Mouse (Mus musculus) liver, embryonic 14.5 days (tissue): Measurements from ENCODE around the gene Loxl3. TPM values are rescaled to one million over a fixed set of nuclear protein-coding genes. Genes with fewer than 3 reads are reported as not detected.

Experiments
- ATAC-seq: fragments of 200-750 bp; cut with Nextera tagmentation; 2 replicates; pipeline ENCODE4 v1.8.0; 2017; ENCODE audit warnings: moderate number of reproducible peaks, mild to moderate bottlenecking, moderate library complexity; ENCODE audit not compliant: insufficient read depth
- DNase-seq, 3 experiments: peaks; one replicate each; pipeline ENCODE4 v3.0.0-alpha.2; 2012 to 2013; ENCODE audit warnings: low read depth in 3 of 3, low spot score in 3 of 3
- H3K27ac ChIP-seq: fragments of 300-500 bp; sonication (generic); 2 replicates; pipeline ENCODE4 v1.5.1; 2014; ENCODE audit warnings: moderate library complexity, mild to moderate bottlenecking, control low read depth, inconsistent platforms
- H3K27me3 ChIP-seq: fragments of 300-500 bp; sonication (generic); 2 replicates; pipeline ENCODE4 v1.6.1; 2014; ENCODE audit warnings: mild to moderate bottlenecking, low read length, moderate library complexity; ENCODE audit not compliant: control insufficient read depth, insufficient read depth
- H3K36me3 ChIP-seq: fragments of 300-500 bp; sonication (generic); replicated peaks from 2 replicates; pipeline ENCODE4 v1.6.1; 2014; ENCODE audit warnings: low read depth; ENCODE audit not compliant: control insufficient read depth, insufficient read depth
- H3K4me1 ChIP-seq, 2 experiments: fragments of 200-500 bp in 1 of 2; fragments of 300-500 bp in 1 of 2; sonication (generic) in 1 of 2; replicated peaks; 2 replicates each; pipeline ENCODE4 v1.6.1; 2012 to 2014; ENCODE audit warnings: antibody characterized with exemption in 1 of 2, inconsistent platforms in 1 of 2, low read length in 1 of 2; ENCODE audit not compliant: control insufficient read depth in 2 of 2, insufficient read depth in 2 of 2
- H3K4me2 ChIP-seq: fragments of 300-500 bp; sonication (generic); 2 replicates; pipeline ENCODE4 v1.6.1; 2014; ENCODE audit warnings: low read depth, mild to moderate bottlenecking, control low read depth, moderate library complexity
- H3K4me3 ChIP-seq, 2 experiments: fragments of 200-500 bp in 1 of 2; fragments of 300-500 bp in 1 of 2; sonication (generic) in 1 of 2; 2 replicates each; pipeline ENCODE4 v1.5.1; 2012 to 2014; ENCODE audit warnings: low read depth in 2 of 2, low read length in 2 of 2, mild to moderate bottlenecking in 2 of 2, control low read depth in 1 of 2, inconsistent platforms in 1 of 2, moderate library complexity in 1 of 2; ENCODE audit not compliant: insufficient read depth in 1 of 2
- H3K9ac ChIP-seq: fragments of 300-500 bp; sonication (generic); replicated peaks from 2 replicates; pipeline ENCODE4 v1.6.1; 2014; ENCODE audit warnings: mild to moderate bottlenecking, control low read depth, moderate library complexity
- H3K9me3 ChIP-seq: fragments of 300-500 bp; sonication (generic); 2 replicates; pipeline ENCODE4 v1.6.1; 2016; ENCODE audit warnings: low read length, mixed read lengths; ENCODE audit not compliant: control insufficient read depth
- CTCF ChIP-seq: IDR thresholded peaks from 2 replicates; pipeline ENCODE4 v1.5.1; 2016; ENCODE audit warnings: antibody characterized with exemption, low read depth, control low read depth
- EP300 ChIP-seq: IDR thresholded peaks from 2 replicates; pipeline ENCODE4 v1.6.1; 2016; ENCODE audit warnings: antibody characterized with exemption, low read depth
- whole genome bisulfite sequencing: fragments of 180-500 bp; shearing (Covaris S2); extraction: QIAGEN DNeasy Blood & Tissue Kit; methylation state at CpG from one replicate; pipeline ENCODE4 v1.1.7; 2014; ENCODE audit not compliant: insufficient replicate concordance; 5-methylcytosine and 5-hydroxymethylcytosine counted together
- polyA plus RNA-seq, 2 experiments: library from polyadenylated mRNA; depleted of rRNA in 1 of 2; stranded (reverse) in 1 of 2; unstranded in 1 of 2; fragments of >200 nt; fragmentation: Nextera tagmentation in 1 of 2; extraction: Ambion mirVana in 1 of 2; gene quantifications; 2 replicates each; pipeline versions ENCODE4 v1.2.1 to v1.2.3; 2012 to 2014

Loxl3 gene
- polyA plus RNA-seq, 2 experiments = 1.1 to 1.6 TPM

GRCm38 (mm10) chr6:83015749-83016148 lies 18.2 kb upstream of the Loxl3 start:
- peaks cover 76 to 81% of the 10 kb centered on the region in 2 experiments for H3K4me1 ChIP-seq
- H3K9ac ChIP-seq = peak overlapping the region; percentile 65
- no peak for DNase-seq
- 65% methylated on average over 2 of the region's 2 CpGs for WGBS
- ATAC-seq = no peak
- H3K4me2 ChIP-seq = peak overlapping the region; percentile 72
- no peaks in the 10 kb centered on the region for H3K27me3 ChIP-seq
- TF ChIP-seq CTCF = no peak
- TF ChIP-seq EP300 = no peak
- H3K4me3 ChIP-seq = peak overlapping the region; percentile 16 to 48
- H3K9me3 ChIP-seq = no peaks in the 10 kb centered on the region
- H3K36me3 ChIP-seq = no peaks in the 10 kb centered on the region
- peak overlapping the region; percentile 97 for H3K27ac ChIP-seq

- peak overlapping the region; percentile 43 for H3K27ac ChIP-seq
- no peaks in the 10 kb centered on the region for H3K9me3 ChIP-seq
- WGBS = 68% methylated on average over 3 of the region's 3 CpGs
- H3K36me3 ChIP-seq = no peaks in the 10 kb centered on the region
- peaks cover 77 to 82% of the 10 kb centered on the region in 2 experiments for H3K4me1 ChIP-seq
- no peak for ATAC-seq
- H3K4me2 ChIP-seq = no peak overlapping the region
- H3K9ac ChIP-seq = 0 out of 2 replicates have a peak overlapping the region, but pooled peaks have one; percentile 10
- no peaks in the 10 kb centered on the region for H3K27me3 ChIP-seq
- no peak overlapping the region for H3K4me3 ChIP-seq
- no peak for DNase-seq
- no peak for TF ChIP-seq EP300
- TF ChIP-seq CTCF = no peak
Measured at GRCm38 (mm10) chr6:83017190-83017589, 16.8 kb upstream of the Loxl3 start.

GRCm38 (mm10) chr6:83019044-83019443 lies 14.9 kb upstream of the Loxl3 start:
- Histone ChIP-seq H3K27ac (peak overlapping the region; percentile 84), H3K4me3 (no peak overlapping the region), H3K36me3 (no peaks in the 10 kb centered on the region), H3K4me1 (peaks cover 80 to 84% of the 10 kb centered on the region in 2 experiments), H3K9me3 (no peaks in the 10 kb centered on the region), H3K4me2 (no peak overlapping the region), H3K9ac (no peak overlapping the region), H3K27me3 (no peaks in the 10 kb centered on the region)
- TF ChIP-seq CTCF (no peak), EP300 (no peak)
- no peak for DNase-seq
- ATAC-seq = no peak
- WGBS = 61% methylated on average over 3 of the region's 3 CpGs

- no peak for TF ChIP-seq CTCF
- TF ChIP-seq EP300 = peak; percentile 83
- Histone ChIP-seq H3K36me3 (no peaks in the 10 kb centered on the region), H3K27ac (peak overlapping the region; percentile 84), H3K4me3 (0 out of 4 replicates have a peak overlapping the region, but pooled peaks of 1 of the 2 experiments have one; percentile 4), H3K27me3 (no peaks in the 10 kb centered on the region), H3K4me1 (peaks cover 79 to 86% of the 10 kb centered on the region in 2 experiments), H3K9ac (peak overlapping the region; percentile 48), H3K9me3 (no peaks in the 10 kb centered on the region), H3K4me2 (peak overlapping the region; percentile 54)
- DNase-seq (peak in 1 of 3 experiments; percentile 66), ATAC-seq (peak; percentile 60)
- WGBS = 21% methylated on average over 6 of the region's 6 CpGs
Measured at GRCm38 (mm10) chr6:83020121-83020520, 13.9 kb upstream of the Loxl3 start.

- Histone ChIP-seq H3K27ac (peak overlapping the region; percentile 84), H3K4me2 (peak overlapping the region; percentile 54), H3K4me3 (no peak overlapping the region), H3K9me3 (no peaks in the 10 kb centered on the region), H3K36me3 (no peaks in the 10 kb centered on the region), H3K9ac (0 out of 2 replicates have a peak overlapping the region, but pooled peaks have one; percentile 27), H3K27me3 (no peaks in the 10 kb centered on the region), H3K4me1 (peaks cover 70 to 80% of the 10 kb centered on the region in 2 experiments)
- WGBS = 75% methylated on average over 4 of the region's 4 CpGs
- TF ChIP-seq EP300 (no peak), CTCF (no peak)
- no peak for ATAC-seq
- DNase-seq = no peak
Measured at GRCm38 (mm10) chr6:83020836-83021593, 13.0 kb upstream of the Loxl3 start.
